Mouse (Mus musculus) heart, adult 18-20 months (tissue): ENCODE measurements around the gene 2310011J03Rik. TPM values are rescaled to one million over a fixed set of nuclear protein-coding genes. Genes with fewer than 3 reads are reported as not detected.
"Not testable (repeated sequence)": the region's sequence is repeated elsewhere in the genome, so short reads cannot be mapped to it uniquely, and the experiment has no call there.

Experiments used
- DNase-seq, 2 experiments: peaks; one replicate each; pipeline ENCODE4 v3.0.0; 2021 to 2022; ENCODE audit warnings: mixed read lengths in 1 of 2
- long read RNA-seq, 2 experiments: library from polyadenylated mRNA; stranded (forward); transcript quantifications; one replicate each; pipeline ENCODE4 v2.0.0; 2021
- total RNA-seq, 2 experiments: library from RNA; stranded (reverse); gene quantifications; 2 replicates each; pipeline ENCODE4 v1.2.3; 2021

The 2310011J03Rik gene
- total RNA-seq, result 10 to 100 TPM; 15.8 to 16.6 TPM
- long read RNA-seq, experiment 1, transcript 2310011J03Rik-201 (2 exons, 1,649 nt), result major isoform, 43 of 47 reads
- long read RNA-seq, experiment 1, partial matches to known transcripts, result 0 of 47 reads
- long read RNA-seq, experiment 1, other reads (novel, unspliced or antisense), result 4 of 47 reads
- long read RNA-seq, experiment 2, transcript 2310011J03Rik-201 (2 exons, 1,649 nt), result major isoform, 23 of 25 reads
- long read RNA-seq, experiment 2, partial matches to known transcripts, result 0 of 25 reads
- long read RNA-seq, experiment 2, other reads (novel, unspliced or antisense), result 2 of 25 reads

GRCm38 (mm10) chr10:80320340-80320760, at the start of gene 2310011J03Rik:
Gene 2310011J03Rik (minus strand): TSS chr10:80320537.
- peak; percentile 96 for DNase-seq

- no peak for DNase-seq
Measured at GRCm38 (mm10) chr10:80368392-80368791, 48.1 kb upstream of the 2310011J03Rik start.

- no peak for DNase-seq
Measured at GRCm38 (mm10) chr10:80367954-80368353, 47.6 kb upstream of the 2310011J03Rik start.

- no peak for DNase-seq
Measured at GRCm38 (mm10) chr10:80365736-80366135, 45.4 kb upstream of the 2310011J03Rik start.

GRCm38 (mm10) chr10:80363734-80364133, 43.4 kb upstream of the 2310011J03Rik start:
- no peak for DNase-seq

- DNase-seq, result peak in 1 of 2 experiments; percentile 54
Measured at GRCm38 (mm10) chr10:80357994-80358639, 37.8 kb upstream of the 2310011J03Rik start.

- DNase-seq, result no peak
Measured at GRCm38 (mm10) chr10:80357336-80357735, 37.0 kb upstream of the 2310011J03Rik start.

GRCm38 (mm10) chr10:80356737-80357136, 36.4 kb upstream of the 2310011J03Rik start:
- DNase-seq, result no peak

- no peak for DNase-seq
Measured at GRCm38 (mm10) chr10:80356001-80356682, 35.8 kb upstream of the 2310011J03Rik start, which contains the start of gene Plk5. Gene Plk5 (plus strand): TSS chr10:80356459.

- DNase-seq, result no peak
Measured at GRCm38 (mm10) chr10:80355431-80355830, 35.1 kb upstream of the 2310011J03Rik start.

GRCm38 (mm10) chr10:80352727-80353126, 32.4 kb upstream of the 2310011J03Rik start:
- DNase-seq, result no peak

GRCm38 (mm10) chr10:80351896-80352295, 31.6 kb upstream of the 2310011J03Rik start:
- DNase-seq, result no peak

- peak; percentile 82 to 95 for DNase-seq
Measured at GRCm38 (mm10) chr10:80350292-80350691, 30.0 kb upstream of the 2310011J03Rik start.

GRCm38 (mm10) chr10:80348981-80349380, 28.6 kb upstream of the 2310011J03Rik start:
- peak; percentile 47 to 48 for DNase-seq

- peak; percentile 82 to 87 for DNase-seq
Measured at GRCm38 (mm10) chr10:80348244-80348781, 28.0 kb upstream of the 2310011J03Rik start, which contains the start of gene Adamtsl5. Gene Adamtsl5 (minus strand): TSS chr10:80348412.

GRCm38 (mm10) chr10:80347514-80347967, 27.2 kb upstream of the 2310011J03Rik start:
- DNase-seq, result peak; percentile 72 to 77

- not testable (repeated sequence) for DNase-seq
Measured at GRCm38 (mm10) chr10:80345929-80346328, 25.6 kb upstream of the 2310011J03Rik start.

GRCm38 (mm10) chr10:80345122-80345521, 24.8 kb upstream of the 2310011J03Rik start:
- DNase-seq, result no peak

GRCm38 (mm10) chr10:80344131-80344661, 23.9 kb upstream of the 2310011J03Rik start:
- peak; percentile 64 to 76 for DNase-seq

GRCm38 (mm10) chr10:80343425-80343895, 23.1 kb upstream of the 2310011J03Rik start:
- DNase-seq, result no peak

GRCm38 (mm10) chr10:80342749-80343424, 22.6 kb upstream of the 2310011J03Rik start:
- peak; percentile 56 to 57 for DNase-seq
